Mouse (Mus musculus): ENCODE results near the gene Hmcn2.

- no peak for TF ChIP-seq GATA1 (IDR thresholded peaks at IDR 0.05; ENCODE audit: borderline replicate concordance, low read length)
- no peak for TF ChIP-seq FLI1 (IDR thresholded peaks at IDR 0.05; ENCODE audit: low read length)
These were observed 10.0 kb upstream of the Hmcn2 start for GRCm38 (mm10) chr2:31304191-31304590.
